Mouse (Mus musculus) liver (tissue): Measurements from ENCODE around the gene Gm5580.
"Not testable (repeated sequence)": the region's sequence is repeated elsewhere in the genome, so short reads cannot be mapped to it uniquely, and the experiment has no call there.

Source experiments
- DNase-seq: peaks from one replicate; pipeline ENCODE4 v3.0.0-alpha.2; 2020; ENCODE audit warnings: mixed read lengths

The Gm5580 gene

DNA sequence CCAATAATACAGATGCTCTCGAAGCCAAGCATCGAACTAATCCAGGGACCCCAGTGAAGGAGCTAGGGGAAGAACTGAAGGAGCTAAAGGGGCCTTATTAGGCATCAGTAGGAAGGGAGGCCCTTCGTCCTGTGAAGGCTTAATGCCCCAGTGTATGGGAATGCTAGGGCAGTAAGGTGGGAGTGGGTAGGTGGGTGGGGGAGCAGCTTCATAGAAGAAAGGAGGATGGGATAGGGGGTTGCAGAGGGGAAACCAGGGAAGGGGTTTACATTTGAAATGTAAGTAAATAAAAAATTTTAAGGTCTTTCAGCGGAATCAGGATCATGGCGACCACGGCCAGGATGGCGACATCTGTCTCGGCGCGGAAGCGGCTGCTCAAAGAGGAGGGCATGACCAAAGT, at the start of gene Gm5580:
TSS of gene Gm5580 (plus strand) at position 301 of the 400 bp plus-strand sequence.
- not testable (repeated sequence) for DNase-seq

DNA sequence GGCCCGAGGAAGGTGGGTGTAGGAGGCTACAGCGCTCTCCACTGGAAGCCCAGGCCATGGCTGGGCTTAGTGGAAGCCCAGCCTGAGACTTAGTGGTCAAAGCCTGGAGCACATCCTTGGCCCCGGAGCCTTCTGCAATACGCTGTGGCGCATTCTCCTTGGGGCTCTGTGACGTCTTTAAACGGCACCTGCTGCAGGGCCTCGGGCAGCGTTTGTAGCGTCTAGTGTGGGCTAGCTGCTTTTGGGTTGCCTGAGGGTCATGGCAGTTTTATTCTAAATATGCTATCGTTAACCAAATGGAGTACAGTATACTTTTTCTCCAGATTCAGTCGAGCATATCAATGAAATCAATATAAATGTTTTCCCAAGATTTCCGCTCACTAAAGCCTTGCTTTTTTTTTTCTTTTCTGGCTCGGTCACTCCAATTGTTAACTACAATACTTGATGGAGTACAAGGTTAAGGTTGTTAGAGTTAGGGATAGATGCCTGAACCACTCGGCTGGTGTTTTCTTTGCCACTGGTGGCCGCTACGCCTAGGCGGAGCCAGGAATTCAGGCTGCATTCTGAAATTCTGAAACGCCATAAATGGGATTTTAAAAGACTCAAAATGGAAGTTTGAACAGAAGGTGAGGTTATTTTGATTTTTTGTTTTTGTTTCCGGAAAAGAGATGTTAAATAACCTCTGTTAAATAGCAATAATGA, 44.5 kb upstream of the Gm5580 start, which contains the start of gene Olfr212:
TSS of gene Olfr212 (plus strand) at position 215 of the 702 bp plus-strand sequence.
- DNase-seq: not testable (repeated sequence)

DNA sequence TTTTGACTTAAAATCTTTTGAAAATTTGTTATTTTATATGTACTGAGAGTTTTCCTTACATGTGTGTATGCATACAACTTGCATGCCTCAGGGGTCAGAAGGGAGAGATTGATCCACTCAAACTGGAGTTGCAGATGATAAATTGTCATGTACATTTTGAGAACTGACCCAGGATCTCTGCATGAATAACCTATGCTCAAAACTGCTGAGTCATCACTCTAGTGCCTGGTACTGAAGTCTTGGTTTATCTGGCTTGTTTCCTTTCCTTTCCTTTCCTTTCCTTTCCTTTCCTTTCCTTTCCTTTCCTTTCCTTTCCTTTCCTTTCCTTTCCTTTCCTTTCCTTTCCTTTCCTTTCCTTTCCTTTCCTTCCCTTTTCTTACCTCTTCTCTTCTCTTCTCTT, 36.1 kb upstream of the Gm5580 start:
- no peak for DNase-seq

DNA sequence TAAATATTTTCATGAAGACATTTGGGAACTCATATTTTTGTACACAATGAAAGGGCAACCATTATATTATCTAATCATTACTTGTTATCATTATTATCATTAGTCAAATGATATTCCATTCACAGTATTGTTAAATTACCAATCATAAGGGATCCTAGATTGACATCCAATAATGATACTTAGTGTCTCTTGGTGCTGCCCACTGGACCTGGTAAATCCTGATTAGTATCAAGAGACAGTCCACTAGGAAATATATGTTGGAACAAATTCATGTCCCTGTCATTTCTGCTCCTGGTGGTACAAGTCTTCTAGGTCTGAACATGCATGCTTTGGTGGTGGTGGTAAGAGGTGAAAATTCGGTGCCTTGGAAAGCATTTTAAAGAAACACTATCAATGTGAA, 12.8 kb upstream of the Gm5580 start, which contains the start of gene Olfr213:
TSS of gene Olfr213 (plus strand) at position 301 of the 400 bp plus-strand sequence.
- DNase-seq: no peak

GRCm38 (mm10) chr6:116542500-116542899, 8.4 kb upstream of the Gm5580 start:
- no peak for DNase-seq

- no peak for DNase-seq
These were observed 3.0 kb downstream of the Gm5580 start, which contains the start of gene Olfr214 for GRCm38 (mm10) chr6:116553935-116554334. TSS of gene Olfr214 (plus strand) at chr6:116554235.

- DNase-seq: no peak
These were observed 4.0 kb downstream of the Gm5580 start for GRCm38 (mm10) chr6:116554952-116555351.

GRCm38 (mm10) chr6:116569834-116570233, 18.9 kb downstream of the Gm5580 start:
- no peak for DNase-seq

GRCm38 (mm10) chr6:116584095-116584494, 33.2 kb downstream of the Gm5580 start, which contains the start of gene Olfr215:
TSS of gene Olfr215 (minus strand) at chr6:116584195.
- no peak for DNase-seq

- not testable (repeated sequence) for DNase-seq
These were observed 50.0 kb downstream of the Gm5580 start for GRCm38 (mm10) chr6:116600969-116601368.
